Mouse (Mus musculus) intestine, embryonic 15.5 days (tissue): ENCODE measurements around the gene Tll1. TPM values are rescaled to one million over a fixed set of nuclear protein-coding genes. Genes with fewer than 3 reads are reported as not detected.

Experiments
- ATAC-seq: fragments of 200-750 bp; cut with Nextera tagmentation; 2 replicates; pipeline ENCODE4 v1.8.0; 2017; ENCODE audit warnings: moderate TSS enrichment, moderate library complexity
- H3K27ac ChIP-seq: fragments of 300-500 bp; sonication (generic); 2 replicates; pipeline ENCODE4 v1.5.1; 2015; ENCODE audit warnings: mild to moderate bottlenecking, inconsistent platforms
- H3K27me3 ChIP-seq: fragments of 300-500 bp; sonication (generic); replicated peaks from 2 replicates; pipeline ENCODE4 v1.6.1; 2015; ENCODE audit warnings: inconsistent platforms
- H3K36me3 ChIP-seq: fragments of 300-500 bp; sonication (generic); 2 replicates; pipeline ENCODE4 v1.6.1; 2015; ENCODE audit warnings: inconsistent platforms
- H3K4me1 ChIP-seq: fragments of 300-500 bp; sonication (generic); replicated peaks from 2 replicates; pipeline ENCODE4 v1.6.1; 2015; ENCODE audit warnings: inconsistent platforms
- H3K4me2 ChIP-seq: fragments of 300-500 bp; sonication (generic); replicated peaks from 2 replicates; pipeline ENCODE4 v1.6.1; 2015; ENCODE audit warnings: mild to moderate bottlenecking, inconsistent platforms
- H3K4me3 ChIP-seq: fragments of 300-500 bp; sonication (generic); replicated peaks from 2 replicates; pipeline ENCODE4 v1.5.1; 2015; ENCODE audit warnings: inconsistent platforms
- H3K9ac ChIP-seq: fragments of 300-500 bp; sonication (generic); 2 replicates; pipeline ENCODE4 v1.6.1; 2015; ENCODE audit warnings: inconsistent platforms
- H3K9me3 ChIP-seq: fragments of 300-500 bp; sonication (generic); 2 replicates; pipeline ENCODE4 v1.6.1; 2016; ENCODE audit warnings: inconsistent platforms
- WGBS: fragments of 180-500 bp; shearing (Covaris S2); methylation state at CpG from one replicate; pipeline ENCODE4 v1.1.7; 2015; 5-methylcytosine and 5-hydroxymethylcytosine counted together
- polyA plus RNA-seq: library from polyadenylated mRNA; unstranded; fragments of >200 nt; fragmentation: Nextera tagmentation; extraction: Ambion mirVana; gene quantifications from 2 replicates; pipeline ENCODE4 v1.2.1, GENCODE M21; 2015

The Tll1 gene
- polyA plus RNA-seq: 1.1 TPM in 2 replicates

GRCm38 (mm10) chr8:64206024-64206385 is at the start of gene Tll1:
Gene Tll1, minus strand, starts transcription at chr8:64206271.
- Histone ChIP-seq H3K4me1 (peaks cover 3% of the 10 kb centered on the region; the same call in 1 of the 2 replicates), H3K9ac (peak within 1 kb of the TSS; percentile 53), H3K36me3 (no peaks in the 10 kb centered on the region), H3K9me3 (no peaks in the 10 kb centered on the region), H3K27me3 (no peaks in the 10 kb centered on the region), H3K4me2 (peak within 1 kb of the TSS; percentile 100), H3K27ac (no peak within 1 kb of the TSS), H3K4me3 (peak within 1 kb of the TSS; percentile 64)
- ATAC-seq: peak; percentile 48; the same call in 1 of the 2 replicates
- under 1% methylated on average over 18 of the region's 18 CpGs for WGBS

GRCm38 (mm10) chr8:64238645-64239044 is 32.6 kb upstream of the Tll1 start:
- no peaks in the 10 kb centered on the region for H3K9me3 ChIP-seq
- ATAC-seq: no peak
- no peaks in the 10 kb centered on the region for H3K4me1 ChIP-seq
- no peak overlapping the region for H3K9ac ChIP-seq
- H3K36me3 ChIP-seq: no peaks in the 10 kb centered on the region
- 70% methylated on average over 2 of the region's 2 CpGs for WGBS
- H3K27me3 ChIP-seq: no peaks in the 10 kb centered on the region
- H3K4me2 ChIP-seq: no peak overlapping the region
- no peak overlapping the region for H3K4me3 ChIP-seq
- no peak overlapping the region for H3K27ac ChIP-seq

GRCm38 (mm10) chr8:64221600-64221999 is 15.5 kb upstream of the Tll1 start:
- H3K4me3 ChIP-seq: no peak overlapping the region
- H3K27ac ChIP-seq: no peak overlapping the region
- no peaks in the 10 kb centered on the region for H3K9me3 ChIP-seq
- H3K4me1 ChIP-seq: no peaks in the 10 kb centered on the region
- H3K4me2 ChIP-seq: no peak overlapping the region
- no peak overlapping the region for H3K9ac ChIP-seq
- no peak for ATAC-seq
- no peaks in the 10 kb centered on the region for H3K27me3 ChIP-seq
- WGBS: 91% methylated on average over 3 of the region's 3 CpGs
- H3K36me3 ChIP-seq: no peaks in the 10 kb centered on the region

- no peak for ATAC-seq
- Histone ChIP-seq H3K4me1 (no peaks in the 10 kb centered on the region), H3K4me2 (no peak overlapping the region), H3K27me3 (no peaks in the 10 kb centered on the region), H3K27ac (no peak overlapping the region), H3K9ac (no peak overlapping the region), H3K4me3 (no peak overlapping the region), H3K9me3 (no peaks in the 10 kb centered on the region), H3K36me3 (no peaks in the 10 kb centered on the region)
- 47% methylated on average over 2 of the region's 2 CpGs for WGBS
Measured at GRCm38 (mm10) chr8:64217644-64218043, 11.6 kb upstream of the Tll1 start.

GRCm38 (mm10) chr8:64216252-64216651 is 10.2 kb upstream of the Tll1 start:
- H3K4me3 ChIP-seq: no peak overlapping the region
- 83% methylated on average over 1 of the region's 1 CpGs for WGBS
- H3K4me2 ChIP-seq: no peak overlapping the region
- H3K27me3 ChIP-seq: no peaks in the 10 kb centered on the region
- no peak for ATAC-seq
- no peaks in the 10 kb centered on the region for H3K4me1 ChIP-seq
- no peaks in the 10 kb centered on the region for H3K36me3 ChIP-seq
- H3K9ac ChIP-seq: no peak overlapping the region
- H3K9me3 ChIP-seq: no peaks in the 10 kb centered on the region
- no peak overlapping the region for H3K27ac ChIP-seq

- H3K4me3 ChIP-seq: no peak overlapping the region
- 35% methylated on average over 6 of the region's 6 CpGs for WGBS
- H3K9ac ChIP-seq: no peak overlapping the region
- H3K4me2 ChIP-seq: no peak overlapping the region
- no peak overlapping the region for H3K27ac ChIP-seq
- H3K9me3 ChIP-seq: no peaks in the 10 kb centered on the region
- H3K4me1 ChIP-seq: no peaks in the 10 kb centered on the region
- H3K36me3 ChIP-seq: no peaks in the 10 kb centered on the region
- ATAC-seq: no peak
- H3K27me3 ChIP-seq: no peaks in the 10 kb centered on the region
Measured at GRCm38 (mm10) chr8:64215374-64215773, 9.3 kb upstream of the Tll1 start.

GRCm38 (mm10) chr8:64214906-64215305 is 8.8 kb upstream of the Tll1 start:
- Histone ChIP-seq H3K36me3 (no peaks in the 10 kb centered on the region), H3K9ac (no peak overlapping the region), H3K4me2 (no peak overlapping the region), H3K4me3 (no peak overlapping the region), H3K9me3 (no peaks in the 10 kb centered on the region), H3K27me3 (no peaks in the 10 kb centered on the region), H3K4me1 (no peaks in the 10 kb centered on the region), H3K27ac (no peak overlapping the region)
- WGBS: 23% methylated on average over 1 of the region's 1 CpGs
- ATAC-seq: no peak

- ATAC-seq: peak; percentile 63
- Histone ChIP-seq H3K4me1 (peaks cover 3% of the 10 kb centered on the region; the same call in 1 of the 2 replicates), H3K9me3 (no peaks in the 10 kb centered on the region), H3K27ac (no peak overlapping the region), H3K36me3 (no peaks in the 10 kb centered on the region), H3K4me2 (peak overlapping the region; percentile 100), H3K27me3 (no peaks in the 10 kb centered on the region), H3K9ac (peak overlapping the region; percentile 53), H3K4me3 (peak overlapping the region; percentile 64)
- under 1% methylated on average over 12 of the region's 12 CpGs for WGBS
Measured at GRCm38 (mm10) chr8:64206411-64206861, 365 bp upstream of the Tll1 start.

GRCm38 (mm10) chr8:64205321-64206023 is 599 bp downstream of the Tll1 start:
- WGBS: under 1% methylated on average over 61 of the region's 61 CpGs
- no peaks in the 10 kb centered on the region for H3K36me3 ChIP-seq
- H3K9me3 ChIP-seq: no peaks in the 10 kb centered on the region
- peaks cover 3% of the 10 kb centered on the region; the same call in 1 of the 2 replicates for H3K4me1 ChIP-seq
- H3K4me3 ChIP-seq: peak overlapping the region; percentile 64
- peak overlapping the region; percentile 100 for H3K4me2 ChIP-seq
- peak overlapping the region; percentile 53 for H3K9ac ChIP-seq
- peak; percentile 72 for ATAC-seq
- no peak overlapping the region for H3K27ac ChIP-seq
- no peaks in the 10 kb centered on the region for H3K27me3 ChIP-seq

GRCm38 (mm10) chr8:64204801-64205311 is 1.2 kb downstream of the Tll1 start:
- under 1% methylated on average over 19 of the region's 19 CpGs for WGBS
- Histone ChIP-seq H3K4me1 (peaks cover 3% of the 10 kb centered on the region; the same call in 1 of the 2 replicates), H3K9ac (peak overlapping the region; percentile 53; the same call in 1 of the 2 replicates), H3K9me3 (no peaks in the 10 kb centered on the region), H3K27ac (no peak overlapping the region), H3K27me3 (no peaks in the 10 kb centered on the region), H3K36me3 (no peaks in the 10 kb centered on the region), H3K4me3 (peak overlapping the region; percentile 64), H3K4me2 (peak overlapping the region; percentile 100)
- ATAC-seq: peak; percentile 57

GRCm38 (mm10) chr8:64204167-64204566 is 1.9 kb downstream of the Tll1 start:
- no peak overlapping the region for H3K9ac ChIP-seq
- H3K27ac ChIP-seq: no peak overlapping the region
- H3K9me3 ChIP-seq: no peaks in the 10 kb centered on the region
- no peaks in the 10 kb centered on the region for H3K36me3 ChIP-seq
- peak overlapping the region; percentile 100 for H3K4me2 ChIP-seq
- no peaks in the 10 kb centered on the region for H3K27me3 ChIP-seq
- peak; percentile 68 for ATAC-seq
- peak overlapping the region; percentile 64 for H3K4me3 ChIP-seq
- peaks cover 3% of the 10 kb centered on the region; the same call in 1 of the 2 replicates for H3K4me1 ChIP-seq
- WGBS: 3% methylated on average over 19 of the region's 19 CpGs

GRCm38 (mm10) chr8:64198326-64198725 is 7.7 kb downstream of the Tll1 start:
- 80% methylated on average over 2 of the region's 2 CpGs for whole genome bisulfite sequencing
- no peaks in the 10 kb centered on the region for H3K27me3 ChIP-seq
- no peak overlapping the region for H3K9ac ChIP-seq
- no peak overlapping the region for H3K4me3 ChIP-seq
- no peak for ATAC-seq
- H3K27ac ChIP-seq: no peak overlapping the region
- H3K4me2 ChIP-seq: no peak overlapping the region
- H3K9me3 ChIP-seq: no peaks in the 10 kb centered on the region
- H3K36me3 ChIP-seq: no peaks in the 10 kb centered on the region
- no peaks in the 10 kb centered on the region for H3K4me1 ChIP-seq

- 66% methylated on average over 2 of the region's 2 CpGs for WGBS
- Histone ChIP-seq H3K27ac (no peak overlapping the region), H3K4me1 (no peaks in the 10 kb centered on the region), H3K4me2 (no peak overlapping the region), H3K36me3 (no peaks in the 10 kb centered on the region), H3K9ac (no peak overlapping the region), H3K4me3 (no peak overlapping the region), H3K9me3 (no peaks in the 10 kb centered on the region), H3K27me3 (no peaks in the 10 kb centered on the region)
- no peak for ATAC-seq
Measured at GRCm38 (mm10) chr8:64193421-64193820, 12.7 kb downstream of the Tll1 start.
